Mouse (Mus musculus) retina, adult 2 months (tissue): ENCODE results near the gene Gm5475.

ENCODE experiments used
- DNase-seq: peaks from one replicate; pipeline ENCODE4 v3.0.0-alpha.2; 2012; ENCODE audit warnings: low read depth, low spot score

Gene Gm5475

DNA sequence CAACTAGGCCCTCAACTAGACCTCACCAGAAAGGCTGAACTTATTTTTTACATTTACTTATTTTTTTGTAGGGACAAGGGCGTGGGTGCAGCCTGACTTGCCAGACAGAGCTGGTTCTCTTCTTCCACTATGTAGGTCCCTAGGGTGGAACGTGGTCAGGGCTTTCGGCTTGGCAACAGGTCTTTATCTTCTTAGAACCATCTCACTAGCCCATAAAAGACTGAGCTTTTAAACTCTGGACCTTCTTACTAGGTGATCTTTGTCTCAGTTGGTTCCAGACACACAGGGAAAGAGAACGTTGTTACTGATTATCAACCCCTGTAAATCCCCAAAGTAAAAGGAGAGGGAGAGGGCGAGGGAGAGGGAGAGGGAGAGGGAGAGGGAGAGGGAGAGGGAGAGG lies 8.6 kb upstream of the Gm5475 start:
- DNase-seq, result no peak

GRCm38 (mm10) chr15:100414011-100414410 lies 7.9 kb upstream of the Gm5475 start:
- no peak for DNase-seq

DNA sequence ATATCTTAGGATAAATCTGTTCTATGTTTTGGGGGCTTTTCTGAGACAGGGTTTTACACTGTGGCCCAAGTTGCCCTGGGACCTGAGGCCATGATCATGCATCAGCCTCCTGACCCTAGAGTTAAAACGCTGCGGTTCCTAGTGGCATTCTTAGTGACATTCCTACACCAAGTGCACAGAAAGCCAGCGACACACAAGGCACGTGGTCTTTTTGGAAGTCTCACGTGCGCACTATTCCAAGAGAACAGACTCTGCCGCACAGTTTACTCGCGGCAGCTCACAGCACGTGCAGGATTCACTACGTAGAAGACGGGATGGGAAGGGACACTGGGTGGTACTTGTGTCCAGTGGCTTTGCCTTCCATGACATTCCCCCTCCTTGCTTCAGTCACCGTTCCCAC lies 7.0 kb upstream of the Gm5475 start:
- no peak for DNase-seq

DNA sequence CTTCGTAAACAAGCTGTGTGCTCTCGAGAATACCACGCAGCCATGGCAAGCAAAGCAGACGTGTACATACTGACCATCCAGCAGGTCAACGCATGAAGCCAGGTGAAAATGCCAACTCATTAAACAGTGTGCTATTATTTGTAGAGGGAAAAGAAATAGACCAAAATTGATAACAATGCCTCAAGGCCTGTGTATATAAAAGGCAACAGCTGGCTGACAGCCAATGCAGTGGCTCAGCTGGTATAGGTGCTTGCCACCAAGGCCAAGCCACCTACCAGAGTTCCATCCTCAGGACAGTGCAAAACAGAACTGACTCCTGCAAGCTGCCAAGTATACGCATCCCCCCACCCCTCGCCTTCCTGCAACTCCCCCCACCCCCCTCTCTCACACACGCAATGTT lies 6.3 kb upstream of the Gm5475 start:
- no peak for DNase-seq

DNA sequence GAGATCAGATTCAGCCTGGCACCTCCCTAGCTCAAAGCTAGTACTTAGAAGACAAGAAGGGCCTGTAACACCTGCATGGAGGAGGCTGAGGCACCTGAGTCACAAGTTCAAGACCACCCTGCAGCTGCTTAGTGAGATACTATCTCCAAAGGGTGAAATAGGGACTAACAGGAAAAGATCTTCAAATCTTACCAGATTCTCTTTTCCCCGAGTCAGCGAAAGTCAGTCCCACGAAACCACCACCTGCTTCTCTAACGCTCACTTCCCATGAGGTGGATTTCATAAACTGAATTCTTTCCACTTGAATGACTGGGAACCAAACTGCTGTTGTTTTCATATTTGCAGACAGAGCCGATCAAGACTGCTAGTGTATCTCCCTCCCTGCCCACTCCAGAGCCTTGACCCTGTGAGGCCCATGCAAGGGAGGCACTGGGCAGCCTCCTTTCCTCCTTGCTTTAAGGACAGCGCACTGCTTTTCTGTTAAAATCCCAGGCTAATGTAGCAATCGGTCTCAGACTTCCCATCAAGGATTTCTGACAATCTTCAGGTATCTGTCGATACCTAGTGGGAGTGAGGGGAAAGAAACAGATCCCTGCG lies 4.0 kb upstream of the Gm5475 start:
- no peak for DNase-seq

DNA sequence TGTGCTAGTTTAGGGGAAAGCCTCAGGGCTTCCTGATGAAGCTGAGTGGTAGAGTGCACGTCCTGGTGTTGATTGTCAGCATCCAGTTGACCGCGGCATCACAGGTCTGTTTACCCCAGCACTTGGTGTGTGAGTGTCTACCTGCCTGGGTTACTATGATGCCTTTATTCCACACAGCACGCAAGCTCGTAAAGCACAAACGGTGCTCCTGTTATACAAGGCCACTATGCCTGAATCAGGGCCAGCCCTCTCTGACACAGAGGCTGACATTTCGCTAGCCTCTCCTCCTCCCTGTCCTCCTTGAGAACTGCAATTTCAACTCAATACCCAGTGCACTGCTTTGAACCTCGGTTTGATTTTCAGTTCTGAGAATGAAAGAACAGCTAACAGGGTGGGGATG lies 2.6 kb upstream of the Gm5475 start:
- DNase-seq, result no peak

- no peak for DNase-seq
Observed at GRCm38 (mm10) chr15:100419901-100420745, 1.8 kb upstream of the Gm5475 start.

DNA sequence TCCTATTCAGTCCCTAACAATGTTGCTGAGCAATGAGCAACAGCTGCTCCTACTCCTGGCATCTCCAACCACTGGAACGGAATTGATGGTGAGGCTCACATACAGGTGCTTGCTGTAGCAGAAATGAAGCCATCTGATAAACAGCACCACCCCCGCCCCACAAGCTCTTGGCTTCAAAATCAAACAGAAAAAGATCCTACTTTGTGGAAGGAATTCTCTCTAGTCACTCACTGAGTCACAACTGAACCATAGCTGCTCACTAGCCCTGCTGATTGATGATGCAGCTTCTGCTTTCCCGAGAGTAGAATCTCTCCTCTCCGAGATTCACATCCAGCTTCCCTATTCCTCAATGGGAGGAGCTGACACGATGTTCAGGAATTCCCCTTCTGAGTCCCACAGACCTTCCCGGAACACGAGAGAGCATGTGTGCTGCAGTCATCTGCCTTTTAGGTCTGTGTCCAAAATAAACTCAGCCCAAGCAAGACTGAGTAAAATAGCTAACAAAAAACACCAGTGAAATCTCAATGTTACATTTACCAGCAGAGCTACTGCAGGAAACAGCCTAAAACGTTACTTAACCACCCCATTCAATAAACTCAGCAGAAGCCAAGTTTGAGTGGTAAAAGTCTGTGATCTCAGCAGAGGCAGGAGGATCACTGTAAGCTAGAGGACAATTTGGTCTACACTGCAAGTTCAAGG lies 739 bp upstream of the Gm5475 start:
- DNase-seq, result no peak

DNA sequence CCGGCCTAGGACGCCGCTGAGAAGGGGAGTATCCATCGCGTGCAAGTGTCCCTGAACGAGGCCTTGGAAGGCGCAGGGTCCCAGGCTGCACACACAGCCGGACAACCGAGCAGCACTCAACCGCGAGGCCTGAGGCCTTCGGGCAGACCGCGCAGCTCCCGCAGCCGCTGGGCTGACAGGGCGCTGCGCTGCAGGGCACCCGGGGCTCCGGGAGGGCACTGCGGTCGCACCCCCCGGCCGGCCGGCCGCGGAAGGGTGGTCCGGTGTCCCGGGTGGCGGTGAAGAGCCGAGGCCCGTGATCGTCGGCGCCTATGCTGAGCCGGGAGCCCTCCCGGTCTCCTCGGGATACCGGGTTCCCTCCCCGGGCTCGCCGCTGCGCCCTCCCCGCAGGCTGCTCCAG lies 529 bp downstream of the Gm5475 start:
- no peak for DNase-seq

DNA sequence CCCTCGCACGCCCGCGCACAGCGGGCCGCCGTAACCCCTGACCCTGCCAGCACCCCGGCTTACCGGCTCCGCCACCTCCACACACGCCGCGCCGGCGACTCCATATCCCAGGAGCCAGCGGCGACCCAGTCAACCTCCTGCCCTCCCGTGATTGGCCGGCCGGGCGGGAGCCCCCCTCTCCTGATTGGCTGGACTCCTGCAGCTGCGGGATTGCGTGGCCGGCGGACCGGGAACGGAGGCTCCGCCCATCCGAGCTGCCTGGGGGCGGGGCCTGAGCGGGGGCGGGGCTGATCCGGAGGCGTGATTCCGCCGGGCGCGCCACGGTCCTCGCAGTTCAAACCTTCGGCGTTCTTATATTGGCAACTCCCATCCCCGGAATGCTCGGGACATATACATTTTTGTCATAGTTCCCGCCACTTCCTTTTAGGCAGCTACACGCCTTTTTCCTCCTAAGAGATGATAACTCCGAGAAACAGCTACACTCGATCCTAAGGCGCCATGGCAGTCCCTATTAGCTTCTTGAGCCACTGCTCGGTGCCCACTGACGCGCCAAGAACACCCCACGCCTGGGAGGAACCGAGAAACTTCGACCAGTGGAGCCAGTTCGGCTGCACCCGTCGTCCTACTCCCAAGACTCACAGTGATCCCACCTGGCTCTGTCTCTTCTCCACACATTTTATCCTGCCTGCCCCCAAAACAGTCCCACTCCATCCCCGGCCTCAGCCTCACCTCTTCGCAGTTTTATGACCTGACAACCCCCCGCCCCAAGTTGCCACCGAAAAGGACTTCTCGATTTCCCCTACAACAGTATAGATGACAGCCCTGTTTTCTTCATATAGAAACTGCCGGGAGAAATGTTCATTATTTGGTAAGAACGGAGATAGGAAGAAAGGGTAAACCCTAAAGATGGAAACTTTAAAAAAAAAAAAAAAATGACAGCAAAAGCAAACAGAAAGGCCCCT lies 1.2 kb downstream of the Gm5475 start:
- DNase-seq, result peak; percentile 85

DNA sequence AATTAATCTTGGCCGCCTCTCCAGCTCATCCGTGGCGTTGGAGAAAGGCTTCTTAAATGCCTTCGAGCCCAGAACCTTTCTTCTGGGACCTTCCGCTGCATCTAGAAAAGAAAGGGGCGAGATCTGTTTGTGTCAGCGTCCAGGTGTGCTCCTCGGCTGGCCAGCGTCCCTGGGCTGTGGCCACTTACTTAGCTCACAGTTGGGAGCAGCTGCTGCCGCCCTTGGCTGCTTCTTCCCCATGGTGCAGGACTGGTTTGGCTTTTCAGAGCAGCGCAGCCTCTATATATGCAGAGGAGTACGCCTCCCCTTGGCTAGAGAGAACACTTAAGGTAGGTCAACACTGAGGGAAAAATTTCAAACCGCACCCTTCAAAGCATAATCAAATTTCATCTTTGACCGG lies 2.0 kb downstream of the Gm5475 start:
- DNase-seq, result no peak

- no peak for DNase-seq
Observed at GRCm38 (mm10) chr15:100424396-100425122, 2.6 kb downstream of the Gm5475 start, which contains the start of gene Slc11a2. Gene Slc11a2 (minus strand): TSS chr15:100425072.

DNA sequence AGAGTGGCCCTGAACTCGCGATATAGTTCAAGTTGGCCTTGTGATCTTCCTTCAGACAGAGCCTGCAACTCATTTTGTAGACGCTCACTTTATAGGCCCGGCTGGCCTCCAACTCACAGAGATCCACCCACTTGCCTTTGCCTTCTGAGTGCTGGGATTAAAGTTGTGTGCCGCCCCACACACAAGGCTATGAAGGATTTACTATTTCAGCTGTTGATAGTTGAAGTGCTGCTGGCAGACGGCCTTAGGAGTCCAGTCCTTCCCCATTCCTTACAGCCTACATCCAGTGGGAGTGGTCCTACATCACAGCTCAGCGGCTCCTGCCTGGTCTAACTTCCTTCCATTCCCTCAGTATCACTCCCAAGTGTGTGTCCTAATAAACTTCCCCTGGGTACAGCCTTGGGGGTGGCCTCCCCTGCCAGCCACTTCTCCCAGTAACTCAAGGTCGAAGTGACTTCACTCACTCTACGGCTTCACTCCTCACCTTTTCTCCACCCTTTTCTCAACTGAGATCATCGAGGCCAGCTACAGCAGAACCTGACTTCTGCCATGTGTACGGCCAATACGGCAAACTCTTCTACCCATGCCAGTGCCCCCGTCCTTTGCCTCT lies 6.5 kb downstream of the Gm5475 start:
- DNase-seq, result no peak

DNA sequence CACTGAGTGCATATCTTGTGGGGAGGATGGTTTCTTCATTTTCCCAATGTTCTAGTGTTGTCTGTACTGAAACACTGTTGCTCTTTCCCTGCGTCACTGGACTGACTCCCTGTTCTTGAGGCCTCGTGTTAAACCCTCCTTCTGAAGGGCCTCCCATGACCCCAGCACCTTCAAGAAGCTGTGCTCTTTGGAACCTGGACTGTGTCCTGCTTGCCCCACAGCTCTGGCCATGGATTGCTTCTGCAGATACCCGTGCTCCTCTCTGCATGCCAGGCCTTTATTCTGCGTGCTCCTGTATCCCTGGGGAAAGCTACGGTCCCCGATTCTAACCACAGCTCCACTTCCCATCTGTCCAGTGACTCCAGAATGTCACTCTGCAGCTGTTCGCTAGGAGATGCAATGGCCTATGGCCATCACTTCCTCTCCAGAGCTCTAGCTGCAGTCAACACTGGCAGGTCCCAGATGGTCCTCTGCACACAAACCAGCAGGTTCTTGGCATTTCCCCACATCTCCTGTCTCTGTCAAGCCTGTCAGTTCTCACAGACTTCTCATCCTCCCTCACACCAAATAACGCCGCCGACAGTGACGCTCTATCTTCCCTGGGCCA lies 8.1 kb downstream of the Gm5475 start:
- no peak for DNase-seq

GRCm38 (mm10) chr15:100433234-100433633 lies 11.3 kb downstream of the Gm5475 start:
- DNase-seq, result no peak

- DNase-seq, result no peak
Observed at GRCm38 (mm10) chr15:100436112-100436511, 14.2 kb downstream of the Gm5475 start.

- no peak for DNase-seq
Observed at GRCm38 (mm10) chr15:100436518-100436917, 14.6 kb downstream of the Gm5475 start.

- peak; percentile 61 for DNase-seq
Observed at GRCm38 (mm10) chr15:100443126-100443922, 21.4 kb downstream of the Gm5475 start.

DNA sequence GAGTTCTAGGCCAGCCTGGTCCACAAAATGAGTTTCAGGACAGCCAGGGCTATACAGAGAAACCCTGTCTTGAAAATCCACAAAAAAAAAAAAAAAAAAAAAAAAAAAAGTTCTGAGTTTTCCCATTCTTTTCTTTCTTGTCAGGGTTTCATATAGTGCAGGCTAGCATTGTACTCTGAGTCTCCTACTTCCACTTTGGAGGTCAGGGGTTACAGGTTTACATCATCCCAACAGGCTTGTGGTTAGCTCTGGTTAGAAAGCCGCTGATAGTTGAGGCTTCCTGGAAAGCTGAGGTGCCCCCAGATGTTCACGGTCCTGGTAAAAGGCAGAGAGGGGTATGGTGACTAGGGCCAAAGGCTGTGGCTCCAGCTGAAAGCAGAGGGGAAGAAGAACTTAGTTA lies 24.9 kb downstream of the Gm5475 start:
- no peak for DNase-seq
